ENCODE assay signal across 11 mouse cellular contexts in the genomic region with DNA sequence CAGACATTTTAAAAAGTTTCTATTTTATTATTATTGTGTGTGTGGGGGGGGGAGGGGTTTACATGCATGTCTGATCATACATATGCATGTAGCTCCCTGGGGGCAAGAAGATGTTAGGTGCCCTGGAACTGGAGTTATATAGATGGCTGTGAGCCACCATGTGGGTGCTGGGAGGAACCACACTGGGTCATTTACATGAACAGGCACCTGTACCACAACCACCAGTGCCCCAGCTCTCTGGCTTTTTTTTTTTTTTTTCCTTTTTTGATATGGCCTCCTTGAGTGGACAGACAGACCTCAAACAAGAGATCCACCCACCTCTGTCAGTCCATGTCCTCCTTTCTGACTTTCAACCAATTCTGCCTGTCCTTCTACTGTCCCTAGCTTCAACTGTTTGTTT. TPM values are rescaled to one million over a fixed set of nuclear protein-coding genes. Genes with fewer than 3 reads are reported as not detected.
DNase-seq lines count a peak whose midpoint lies in the region; ATAC-seq and TF ChIP-seq lines count a peak whose summit lies in the region.
"Had no signal": no experiment of that assay in that cellular context is flagged by ENCODE, and none has a peak within 500 bp of the region (broad histone marks: within the 10 kb centered on the region; RNA-seq: fewer than 3 reads in every experiment).

No protein-coding gene starts in this region.

- H3K27ac ChIP-seq in heart, adult 2 months: no peak overlapping the region; the same call in 1 of the 2 replicates
- H3K27ac ChIP-seq in neural tube, embryonic 11.5 days (ENCODE audit: low read depth, low read length): no peak overlapping the region
- H3K27ac ChIP-seq in limb, embryonic 13.5 days: no peak overlapping the region
- H3K27ac ChIP-seq in stomach, embryonic 16.5 days (ENCODE audit: low read length): no peak overlapping the region

- no peak overlapping the region for H3K9ac ChIP-seq in heart, adult 2 months (ENCODE audit: low read depth, low read length)
- H3K9ac ChIP-seq in neural tube, embryonic 11.5 days (ENCODE audit: low read length): no peak overlapping the region
- H3K9ac ChIP-seq in limb, embryonic 13.5 days: no peak overlapping the region
- H3K9ac ChIP-seq in stomach, embryonic 16.5 days (ENCODE audit: low read length): no peak overlapping the region

- no peak for ATAC-seq in neural tube, embryonic 11.5 days (ENCODE audit: insufficient read depth, low FRiP score, low TSS enrichment)
- no peak for ATAC-seq in limb, embryonic 13.5 days (ENCODE audit: low FRiP score, low read depth)
- ATAC-seq in stomach, embryonic 16.5 days (ENCODE audit: insufficient read depth, low FRiP score): no peak
- ATAC-seq: CD4-positive, CD25-positive, alpha-beta regulatory T cell, adult 4 months had no signal

- no peak for TF ChIP-seq EP300 in heart, adult 2 months (IDR thresholded peaks at IDR 0.05; ENCODE audit: insufficient read depth, low read depth, low read length)

- peaks cover 4% of the 10 kb centered on the region for H3K4me1 ChIP-seq in heart, adult 2 months (ENCODE audit: control insufficient read depth, insufficient read depth, low read length)
- H3K4me1 ChIP-seq in neural tube, embryonic 11.5 days (ENCODE audit: control insufficient read depth, insufficient read depth, low read length): peaks cover 8% of the 10 kb centered on the region
- H3K4me1 ChIP-seq in limb, embryonic 13.5 days: peaks cover 14% of the 10 kb centered on the region
- peaks cover 12% of the 10 kb centered on the region for H3K4me1 ChIP-seq in stomach, embryonic 16.5 days (ENCODE audit: control insufficient read depth, insufficient read depth, low read length)

- no peak overlapping the region for H3K4me3 ChIP-seq in heart, adult 2 months
- no peak overlapping the region for H3K4me3 ChIP-seq in neural tube, embryonic 11.5 days (ENCODE audit: low read depth, low read length)
- H3K4me3 ChIP-seq in limb, embryonic 13.5 days: peak overlapping the region; percentile 97; the same call in 1 of the 2 replicates
- 0 out of 2 replicates have a peak overlapping the region, but pooled peaks have one; percentile 79 for H3K4me3 ChIP-seq in stomach, embryonic 16.5 days (replicated peaks; ENCODE audit: low read length)

- H3K4me2 ChIP-seq in neural tube, embryonic 11.5 days (ENCODE audit: low read depth): peak overlapping the region; percentile 87; the same call in 1 of the 2 replicates
- H3K4me2 ChIP-seq in limb, embryonic 13.5 days (replicated peaks): peak overlapping the region; percentile 91
- H3K4me2 ChIP-seq in stomach, embryonic 16.5 days (ENCODE audit: low read depth, low read length): peak overlapping the region; percentile 66; the same call in 1 of the 2 replicates

- H3K79me2 ChIP-seq in heart, adult 2 months (replicated peaks; ENCODE audit: control insufficient read depth, insufficient read depth, low read length): no peaks in the 10 kb centered on the region

- TF ChIP-seq POLR2A in heart, adult 2 months (IDR thresholded peaks at IDR 0.05; ENCODE audit: insufficient read depth, low read depth, low read length): no peak

- intact Hi-C loops in heart, adult 2 months (cut with DNase I): no loop called here

- H3K36me3 ChIP-seq in heart, adult 2 months (ENCODE audit: control insufficient read depth, insufficient read depth, low read length): no peaks in the 10 kb centered on the region
- peaks cover 5% of the 10 kb centered on the region; the same call in 1 of the 2 replicates for H3K36me3 ChIP-seq in neural tube, embryonic 11.5 days (ENCODE audit: control insufficient read depth, insufficient read depth, low read length)
- H3K36me3 ChIP-seq in limb, embryonic 13.5 days: peaks cover 15% of the 10 kb centered on the region
- H3K36me3 ChIP-seq in stomach, embryonic 16.5 days (ENCODE audit: control insufficient read depth, insufficient read depth, low read length): 0 out of 2 replicates have a peak, but pooled peaks cover 9% of the 10 kb centered on the region

- H3K9me3 ChIP-seq in neural tube, embryonic 11.5 days (ENCODE audit: control insufficient read depth, low read length): no peaks in the 10 kb centered on the region
- H3K9me3 ChIP-seq in limb, embryonic 13.5 days: no peaks in the 10 kb centered on the region
- no peaks in the 10 kb centered on the region for H3K9me3 ChIP-seq in stomach, embryonic 16.5 days (replicated peaks; ENCODE audit: control insufficient read depth, low read length)

- peak; percentile 79 for DNase-seq in heart, adult 11 months
- no peak for DNase-seq in heart, adult 2 months
- DNase-seq in neural tube, embryonic 11.5 days (ENCODE audit: low spot score): no peak
- DNase-seq in neural tube, embryonic 10.5 days (ENCODE audit: extremely low spot score, low spot score): no peak
- DNase-seq in lung, postnatal 25 days (ENCODE audit: low spot score): no peak
- no peak for DNase-seq in left cerebral cortex, adult 9 months (ENCODE audit: low spot score in 2 of 2)
- DNase-seq: thymus, postnatal 36 days had no signal

- TF ChIP-seq CTCF in heart, adult 2 months (IDR thresholded peaks at IDR 0.05): no peak

- H3K27me3 ChIP-seq in heart, adult 2 months (ENCODE audit: control insufficient read depth, insufficient read depth, low read length): no peaks in the 10 kb centered on the region
- no peaks in the 10 kb centered on the region for H3K27me3 ChIP-seq in neural tube, embryonic 11.5 days (ENCODE audit: control insufficient read depth, insufficient read depth, low read length)
- H3K27me3 ChIP-seq in limb, embryonic 13.5 days: no peaks in the 10 kb centered on the region
- no peaks in the 10 kb centered on the region for H3K27me3 ChIP-seq in stomach, embryonic 16.5 days (ENCODE audit: control insufficient read depth, insufficient read depth, low read length)

RNA-seq across cellular contexts. Expression of a gene that starts 1.4 kb away (rescaled TPM):
- total RNA-seq in heart, adult 2 months (2021): 1,000 to 10,000 TPM; 2,451 to 2,926 TPM
- polyA plus RNA-seq in heart, adult 2 months (2012; rRNA removed): 1,535 and 1,905 TPM in 2 replicates
- polyA plus RNA-seq in neural tube, embryonic 11.5 days (2014; fragmentation: Nextera tagmentation; extraction: Ambion mirVana): 559 and 570 TPM in 2 replicates
- 449 and 478 TPM in 2 replicates for polyA plus RNA-seq in limb, embryonic 13.5 days (2015; fragmentation: Nextera tagmentation; extraction: Ambion mirVana)
- polyA plus RNA-seq in stomach, embryonic 16.5 days (2015; fragmentation: Nextera tagmentation; extraction: Ambion mirVana): 588 and 617 TPM in 2 replicates

RNA-seq across cellular contexts. Expression of a gene that starts 1.6 kb away (rescaled TPM):
- under 1 TPM; 0.37 to 0.43 TPM for total RNA-seq in heart, adult 2 months (2021)
- 0.39 and 1.5 TPM in 2 replicates for polyA plus RNA-seq in heart, adult 2 months (2012; rRNA removed)
- polyA plus RNA-seq in neural tube, embryonic 11.5 days (2014; fragmentation: Nextera tagmentation; extraction: Ambion mirVana): 2.6 and 2.7 TPM in 2 replicates
- 1.6 TPM in 2 replicates for polyA plus RNA-seq in limb, embryonic 13.5 days (2015; fragmentation: Nextera tagmentation; extraction: Ambion mirVana)
- polyA plus RNA-seq in stomach, embryonic 16.5 days (2015; fragmentation: Nextera tagmentation; extraction: Ambion mirVana): 1.5 and 2.0 TPM in 2 replicates
- total RNA-seq: hematopoietic stem cell, adult 5-6 weeks had no signal
- polyA plus RNA-seq: CD4-positive, CD25-positive, alpha-beta regulatory T cell, adult 4 months had no signal

RNA-seq across cellular contexts. Expression of a gene that starts 6.2 kb away (rescaled TPM):
- total RNA-seq in heart, adult 2 months (2021): not detected
- polyA plus RNA-seq in heart, adult 2 months (2012; rRNA removed): not detected in 2 replicates
- not detected in 2 replicates for polyA plus RNA-seq in neural tube, embryonic 11.5 days (2014; fragmentation: Nextera tagmentation; extraction: Ambion mirVana)
- polyA plus RNA-seq in limb, embryonic 13.5 days (2015; fragmentation: Nextera tagmentation; extraction: Ambion mirVana): 0.31 and 0.54 TPM in 2 replicates
- 5.4 and 8.4 TPM in 2 replicates for polyA plus RNA-seq in stomach, embryonic 16.5 days (2015; fragmentation: Nextera tagmentation; extraction: Ambion mirVana)
- total RNA-seq: hematopoietic stem cell, adult 5-6 weeks had no signal

RNA-seq across cellular contexts. Expression of a gene that starts 27.7 kb away (rescaled TPM):
- not detected for total RNA-seq in heart, adult 2 months (2021)
- polyA plus RNA-seq in heart, adult 2 months (2012; rRNA removed): not detected in 2 replicates
- polyA plus RNA-seq in neural tube, embryonic 11.5 days (2014; fragmentation: Nextera tagmentation; extraction: Ambion mirVana): not detected in 2 replicates
- 0.18 and 0.29 TPM in 2 replicates for polyA plus RNA-seq in limb, embryonic 13.5 days (2015; fragmentation: Nextera tagmentation; extraction: Ambion mirVana)
- 0.10 TPM in 2 replicates for polyA plus RNA-seq in stomach, embryonic 16.5 days (2015; fragmentation: Nextera tagmentation; extraction: Ambion mirVana)
- total RNA-seq: hematopoietic stem cell, adult 5-6 weeks had no signal
- polyA plus RNA-seq: CD4-positive, CD25-positive, alpha-beta regulatory T cell, adult 4 months had no signal

RNA-seq across cellular contexts. Expression of a gene that starts 27.8 kb away (rescaled TPM):
- total RNA-seq in heart, adult 2 months (2021): under 1 TPM; 0.34 to 0.91 TPM
- 0.53 and 0.80 TPM in 2 replicates for polyA plus RNA-seq in heart, adult 2 months (2012; rRNA removed)
- polyA plus RNA-seq in neural tube, embryonic 11.5 days (2014; fragmentation: Nextera tagmentation; extraction: Ambion mirVana): 1.5 and 3.1 TPM in 2 replicates
- polyA plus RNA-seq in limb, embryonic 13.5 days (2015; fragmentation: Nextera tagmentation; extraction: Ambion mirVana): 7.9 TPM in 2 replicates
- 1.8 TPM in 2 replicates for polyA plus RNA-seq in stomach, embryonic 16.5 days (2015; fragmentation: Nextera tagmentation; extraction: Ambion mirVana)
- total RNA-seq: hematopoietic stem cell, adult 5-6 weeks had no signal
- polyA plus RNA-seq: CD4-positive, CD25-positive, alpha-beta regulatory T cell, adult 4 months had no signal

Comparison
In these comparisons a context has a peak if more than half of its experiments do, and no peak if none do; other contexts are left out.
1. H3K4me3 ChIP-seq: peak in limb, embryonic 13.5 days (single experiment) and stomach, embryonic 16.5 days (single experiment); none in heart, adult 2 months (single experiment) and neural tube, embryonic 11.5 days (single experiment).
2. Peak in every context shown above with its lines, with median percentiles within 50 percentile points of each other: H3K4me2 ChIP-seq.